Mouse (Mus musculus) ovary, adult 18-20 months (tissue): ENCODE data around the gene Pgap3.
"Not testable (repeated sequence)": the region's sequence is repeated elsewhere in the genome, so short reads cannot be mapped to it uniquely, and the experiment has no call there.

Source experiments
- DNase-seq: peaks from one replicate; pipeline ENCODE4 v3.0.0; 2022; ENCODE audit warnings: low spot score, mixed read lengths

Pgap3 gene

GRCm38 (mm10) chr11:98412273-98412796, 12.0 kb upstream of the Pgap3 start, which contains the start of gene Erbb2:
Gene Erbb2 (plus strand): TSS chr11:98412470.
- DNase-seq, result peak; percentile 73

- DNase-seq, result no peak
These were observed 9.1 kb upstream of the Pgap3 start for GRCm38 (mm10) chr11:98409341-98409822.

GRCm38 (mm10) chr11:98408872-98409271, 8.6 kb upstream of the Pgap3 start:
- no peak for DNase-seq

- DNase-seq, result no peak
These were observed 6.3 kb upstream of the Pgap3 start for GRCm38 (mm10) chr11:98406621-98407020.

GRCm38 (mm10) chr11:98400816-98401215, 526 bp upstream of the Pgap3 start:
- DNase-seq, result no peak

- DNase-seq, result no peak
These were observed 2.3 kb downstream of the Pgap3 start for GRCm38 (mm10) chr11:98397946-98398345.

- no peak for DNase-seq
These were observed 5.2 kb downstream of the Pgap3 start for GRCm38 (mm10) chr11:98395041-98395440.

GRCm38 (mm10) chr11:98394301-98394700, 6.0 kb downstream of the Pgap3 start:
- DNase-seq, result no peak

- DNase-seq, result peak; percentile 59
These were observed 7.0 kb downstream of the Pgap3 start for GRCm38 (mm10) chr11:98393317-98393716.

GRCm38 (mm10) chr11:98392645-98393044, 7.6 kb downstream of the Pgap3 start:
- no peak for DNase-seq

- DNase-seq, result no peak
These were observed 8.3 kb downstream of the Pgap3 start for GRCm38 (mm10) chr11:98392034-98392433.

- no peak for DNase-seq
These were observed 10.1 kb downstream of the Pgap3 start for GRCm38 (mm10) chr11:98390141-98390540.

GRCm38 (mm10) chr11:98389221-98389780, 11.0 kb downstream of the Pgap3 start:
- DNase-seq, result no peak

- DNase-seq, result no peak
These were observed 12.0 kb downstream of the Pgap3 start for GRCm38 (mm10) chr11:98388282-98388681.

GRCm38 (mm10) chr11:98387056-98387577, 13.2 kb downstream of the Pgap3 start:
- DNase-seq, result no peak

- no peak for DNase-seq
These were observed 13.7 kb downstream of the Pgap3 start for GRCm38 (mm10) chr11:98386596-98386995.

GRCm38 (mm10) chr11:98385638-98386585, 14.4 kb downstream of the Pgap3 start, which contains the start of gene Pnmt:
Gene Pnmt (plus strand): TSS chr11:98386450.
- DNase-seq, result no peak

- DNase-seq, result no peak
These were observed 15.3 kb downstream of the Pgap3 start for GRCm38 (mm10) chr11:98384721-98385637.

GRCm38 (mm10) chr11:98384216-98384615, 16.1 kb downstream of the Pgap3 start:
- no peak for DNase-seq

- no peak for DNase-seq
These were observed 16.8 kb downstream of the Pgap3 start, which contains the start of gene Tcap for GRCm38 (mm10) chr11:98383261-98384030. Gene Tcap (plus strand): TSS chr11:98383811.

GRCm38 (mm10) chr11:98382405-98382804, 17.9 kb downstream of the Pgap3 start:
- DNase-seq, result not testable (repeated sequence)
